Mouse (Mus musculus) heart, embryonic 16.5 days (tissue): ENCODE measurements around the gene Casp6. TPM values are rescaled to one million over a fixed set of nuclear protein-coding genes. Genes with fewer than 3 reads are reported as not detected.

Source experiments
- ATAC-seq: fragments of 200-750 bp; cut with Nextera tagmentation; replicated peaks from 2 replicates; pipeline ENCODE4 v1.8.0; 2017; ENCODE audit warnings: moderate number of reproducible peaks; ENCODE audit not compliant: insufficient read depth, low FRiP score; ENCODE audit errors: extremely low read depth
- H3K27ac ChIP-seq: fragments of 300-500 bp; sonication (generic); 2 replicates; pipeline ENCODE4 v1.5.1; 2014; ENCODE audit warnings: mild to moderate bottlenecking, low read length, control low read depth, moderate library complexity
- H3K27me3 ChIP-seq: fragments of 300-500 bp; sonication (generic); 2 replicates; pipeline ENCODE4 v1.6.1; 2014; ENCODE audit warnings: low read length, mixed read lengths; ENCODE audit not compliant: control insufficient read depth, insufficient read depth
- H3K36me3 ChIP-seq: fragments of 300-500 bp; sonication (generic); 2 replicates; pipeline ENCODE4 v1.6.1; 2014; ENCODE audit not compliant: control insufficient read depth, insufficient read depth
- H3K4me1 ChIP-seq: fragments of 300-500 bp; sonication (generic); 2 replicates; pipeline ENCODE4 v1.6.1; 2014; ENCODE audit warnings: low read length, mixed read lengths; ENCODE audit not compliant: control insufficient read depth, insufficient read depth
- H3K4me2 ChIP-seq: fragments of 300-500 bp; sonication (generic); 2 replicates; pipeline ENCODE4 v1.6.1; 2014; ENCODE audit warnings: low read depth, mild to moderate bottlenecking, control low read depth, low read length
- H3K4me3 ChIP-seq: fragments of 300-500 bp; sonication (generic); 2 replicates; pipeline ENCODE4 v1.5.1; 2014; ENCODE audit warnings: mild to moderate bottlenecking, control low read depth, low read length
- H3K9ac ChIP-seq: fragments of 300-500 bp; sonication (generic); 2 replicates; pipeline ENCODE4 v1.6.1; 2014; ENCODE audit warnings: low read length, control low read depth
- H3K9me3 ChIP-seq: fragments of 300-500 bp; sonication (generic); replicated peaks from 2 replicates; pipeline ENCODE4 v1.6.1; 2016; ENCODE audit warnings: low read length; ENCODE audit not compliant: control insufficient read depth
- WGBS: fragments of 180-500 bp; shearing (Covaris S2); extraction: QIAGEN DNeasy Blood & Tissue Kit; methylation state at CpG from one replicate; pipeline ENCODE4 v1.1.7; 2014; 5-methylcytosine and 5-hydroxymethylcytosine counted together
- polyA plus RNA-seq: library from polyadenylated mRNA; unstranded; fragments of >200 nt; fragmentation: Nextera tagmentation; extraction: Ambion mirVana; gene quantifications from 2 replicates; pipeline ENCODE4 v1.2.1, GENCODE M21; 2015

The Casp6 gene
- polyA plus RNA-seq, 1 experiment from 2014 or later = 66.6 TPM

DNA sequence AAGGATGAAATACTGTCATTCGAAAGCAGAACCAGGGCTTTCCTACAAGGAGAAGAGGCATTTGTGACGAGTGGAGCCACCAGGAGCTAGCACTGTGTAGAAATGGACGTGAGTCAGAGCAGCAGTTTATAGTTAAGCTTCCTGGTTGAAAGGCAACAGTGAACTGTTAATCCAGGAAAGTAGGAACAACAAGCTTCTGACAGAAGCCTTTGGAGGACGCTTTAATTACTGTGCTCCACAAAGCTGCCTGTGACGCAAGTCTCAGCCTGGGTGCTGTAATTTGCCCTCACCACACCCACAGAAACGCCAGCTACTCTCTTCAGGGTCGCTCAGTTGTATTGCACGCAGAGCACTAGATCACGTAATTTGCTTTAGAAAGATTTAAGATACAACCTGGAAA lies 35.3 kb downstream of the Casp6 start:
- Histone ChIP-seq H3K36me3 (no peaks in the 10 kb centered on the region), H3K4me3 (no peak overlapping the region), H3K27ac (no peak overlapping the region), H3K27me3 (no peaks in the 10 kb centered on the region), H3K9me3 (no peaks in the 10 kb centered on the region), H3K4me2 (no peak overlapping the region), H3K9ac (no peak overlapping the region), H3K4me1 (no peaks in the 10 kb centered on the region)
- ATAC-seq = no peak
- WGBS = 60% methylated on average over 9 of the region's 9 CpGs

- Histone ChIP-seq H3K27me3 (no peaks in the 10 kb centered on the region), H3K9ac (no peak overlapping the region), H3K36me3 (no peaks in the 10 kb centered on the region), H3K4me2 (no peak overlapping the region), H3K27ac (no peak overlapping the region), H3K9me3 (no peaks in the 10 kb centered on the region), H3K4me1 (no peaks in the 10 kb centered on the region), H3K4me3 (no peak overlapping the region)
- ATAC-seq = no peak
- 52% methylated on average over 3 of the region's 3 CpGs for WGBS
These were observed 36.6 kb downstream of the Casp6 start for GRCm38 (mm10) chr3:129937848-129938247.

DNA sequence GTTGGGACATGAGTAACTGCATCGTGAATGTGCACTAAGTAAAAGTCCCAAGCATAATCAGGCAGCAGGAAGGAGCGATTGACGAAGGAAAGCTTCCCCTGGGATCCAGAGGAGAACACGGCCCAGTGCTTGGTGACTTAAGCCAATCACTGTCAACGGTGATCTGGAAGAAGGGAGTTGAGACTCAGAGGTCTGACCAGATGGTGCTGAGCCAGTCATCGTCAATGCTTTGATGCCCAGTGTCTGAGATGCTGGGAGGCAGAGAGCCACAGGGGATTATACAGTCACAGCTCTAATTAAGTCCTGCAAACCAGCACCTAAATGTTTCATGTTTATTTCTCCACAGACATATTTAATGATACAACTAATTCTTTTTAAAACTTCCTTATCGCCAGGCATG lies 37.8 kb downstream of the Casp6 start:
- Histone ChIP-seq H3K4me3 (no peak overlapping the region), H3K9me3 (no peaks in the 10 kb centered on the region), H3K4me2 (no peak overlapping the region), H3K36me3 (no peaks in the 10 kb centered on the region), H3K9ac (no peak overlapping the region), H3K27ac (no peak overlapping the region), H3K4me1 (no peaks in the 10 kb centered on the region), H3K27me3 (no peaks in the 10 kb centered on the region)
- 64% methylated on average over 7 of the region's 7 CpGs for WGBS
- no peak for ATAC-seq

DNA sequence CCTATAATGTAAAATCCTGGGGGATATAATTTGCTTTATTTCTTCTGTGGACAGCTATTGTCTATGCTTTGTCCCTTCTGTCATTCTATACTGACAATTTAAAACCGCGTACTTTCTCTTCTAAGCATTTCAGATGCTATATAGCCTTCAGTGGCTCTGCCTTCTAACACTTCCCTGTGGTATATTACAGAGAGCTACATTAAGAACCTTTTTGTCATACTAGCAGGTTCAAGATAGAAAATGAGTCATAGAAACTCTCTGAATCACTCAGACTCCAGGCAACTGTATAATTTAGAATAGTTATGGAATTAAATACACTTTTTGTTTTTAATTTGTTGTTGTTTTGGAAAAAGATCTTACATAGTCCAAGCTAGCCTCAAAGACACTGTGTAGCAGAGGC lies 39.6 kb downstream of the Casp6 start:
- no peaks in the 10 kb centered on the region for H3K27me3 ChIP-seq
- no peak for ATAC-seq
- H3K4me2 ChIP-seq = no peak overlapping the region
- WGBS = 96% methylated on average over 2 of the region's 2 CpGs
- H3K9me3 ChIP-seq = no peaks in the 10 kb centered on the region
- H3K4me1 ChIP-seq = no peaks in the 10 kb centered on the region
- H3K36me3 ChIP-seq = no peaks in the 10 kb centered on the region
- H3K4me3 ChIP-seq = no peak overlapping the region
- H3K27ac ChIP-seq = no peak overlapping the region
- no peak overlapping the region for H3K9ac ChIP-seq

- WGBS = 92% methylated on average over 1 of the region's 1 CpGs
- Histone ChIP-seq H3K9me3 (no peaks in the 10 kb centered on the region), H3K36me3 (no peaks in the 10 kb centered on the region), H3K27me3 (no peaks in the 10 kb centered on the region), H3K9ac (no peak overlapping the region), H3K4me3 (no peak overlapping the region), H3K27ac (no peak overlapping the region), H3K4me2 (no peak overlapping the region), H3K4me1 (no peaks in the 10 kb centered on the region)
- no peak for ATAC-seq
These were observed 40.1 kb downstream of the Casp6 start for GRCm38 (mm10) chr3:129941291-129941690.

- Histone ChIP-seq H3K9me3 (no peaks in the 10 kb centered on the region), H3K27ac (no peak overlapping the region), H3K36me3 (no peaks in the 10 kb centered on the region), H3K4me3 (no peak overlapping the region), H3K4me1 (no peaks in the 10 kb centered on the region), H3K9ac (no peak overlapping the region), H3K4me2 (no peak overlapping the region), H3K27me3 (no peaks in the 10 kb centered on the region)
- ATAC-seq = no peak
- 57% methylated on average over 4 of the region's 4 CpGs for WGBS
These were observed 42.6 kb downstream of the Casp6 start for GRCm38 (mm10) chr3:129943813-129944212.

DNA sequence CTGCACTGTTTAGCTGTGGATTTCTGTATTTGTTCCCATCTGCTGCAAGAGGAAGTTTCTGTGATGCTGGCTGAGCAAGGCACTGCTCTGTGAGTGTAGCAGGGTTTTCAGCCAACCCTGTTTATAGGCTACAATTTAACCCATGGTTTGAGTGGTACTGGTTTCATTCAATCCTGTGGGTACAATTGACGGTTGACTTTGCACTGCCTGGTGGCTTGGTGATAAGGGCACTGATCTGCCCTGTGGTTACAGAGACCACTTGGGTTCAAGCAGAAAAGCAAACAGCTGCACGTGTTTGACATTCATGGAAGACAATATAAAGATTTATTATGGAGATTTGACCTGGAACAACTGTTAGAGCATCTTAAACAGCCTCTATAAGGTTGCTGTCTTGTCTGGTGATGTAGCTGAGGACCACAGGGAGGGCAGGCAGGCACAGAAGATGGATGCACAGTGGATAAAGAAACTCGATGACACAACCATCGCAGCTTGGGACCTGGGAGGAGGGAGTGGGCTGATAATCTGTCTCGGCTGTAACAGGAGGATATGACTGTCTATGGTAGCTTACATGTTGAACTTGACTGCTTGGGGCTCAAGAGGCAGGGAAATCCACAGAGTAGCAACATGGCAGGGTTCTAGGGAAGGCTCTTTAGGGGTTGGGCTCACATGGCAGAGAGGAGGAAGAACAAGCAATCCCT lies 45.1 kb downstream of the Casp6 start:
- Histone ChIP-seq H3K9me3 (no peaks in the 10 kb centered on the region), H3K36me3 (no peaks in the 10 kb centered on the region), H3K4me3 (no peak overlapping the region), H3K4me2 (no peak overlapping the region), H3K27me3 (no peaks in the 10 kb centered on the region), H3K4me1 (no peaks in the 10 kb centered on the region), H3K27ac (no peak overlapping the region), H3K9ac (no peak overlapping the region)
- WGBS = 54% methylated on average over 5 of the region's 5 CpGs
- no peak for ATAC-seq

DNA sequence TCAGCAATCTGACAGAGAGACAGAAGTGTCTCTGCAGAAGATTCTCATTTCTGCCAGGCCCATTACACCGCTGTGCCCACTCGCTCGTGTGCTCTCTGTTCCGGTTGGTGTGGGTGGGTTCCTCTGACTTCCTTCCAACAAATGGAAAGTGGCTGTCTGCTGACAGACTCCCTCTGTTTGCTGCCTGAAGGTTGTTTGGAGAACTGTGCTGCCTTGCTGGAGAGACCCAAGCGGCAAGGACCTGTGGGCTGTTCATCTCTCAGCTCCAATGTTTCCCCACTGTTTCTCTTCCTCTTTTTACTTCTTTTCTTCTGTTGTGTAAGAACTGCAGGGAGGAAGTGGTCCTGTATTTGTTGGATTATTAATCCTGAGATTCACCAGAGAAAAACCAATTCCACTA lies 47.1 kb downstream of the Casp6 start:
- Histone ChIP-seq H3K27ac (no peak overlapping the region), H3K9ac (no peak overlapping the region), H3K36me3 (no peaks in the 10 kb centered on the region), H3K4me1 (no peaks in the 10 kb centered on the region), H3K9me3 (no peaks in the 10 kb centered on the region), H3K4me3 (no peak overlapping the region), H3K27me3 (no peaks in the 10 kb centered on the region), H3K4me2 (no peak overlapping the region)
- WGBS = 76% methylated on average over 5 of the region's 5 CpGs
- ATAC-seq = no peak

DNA sequence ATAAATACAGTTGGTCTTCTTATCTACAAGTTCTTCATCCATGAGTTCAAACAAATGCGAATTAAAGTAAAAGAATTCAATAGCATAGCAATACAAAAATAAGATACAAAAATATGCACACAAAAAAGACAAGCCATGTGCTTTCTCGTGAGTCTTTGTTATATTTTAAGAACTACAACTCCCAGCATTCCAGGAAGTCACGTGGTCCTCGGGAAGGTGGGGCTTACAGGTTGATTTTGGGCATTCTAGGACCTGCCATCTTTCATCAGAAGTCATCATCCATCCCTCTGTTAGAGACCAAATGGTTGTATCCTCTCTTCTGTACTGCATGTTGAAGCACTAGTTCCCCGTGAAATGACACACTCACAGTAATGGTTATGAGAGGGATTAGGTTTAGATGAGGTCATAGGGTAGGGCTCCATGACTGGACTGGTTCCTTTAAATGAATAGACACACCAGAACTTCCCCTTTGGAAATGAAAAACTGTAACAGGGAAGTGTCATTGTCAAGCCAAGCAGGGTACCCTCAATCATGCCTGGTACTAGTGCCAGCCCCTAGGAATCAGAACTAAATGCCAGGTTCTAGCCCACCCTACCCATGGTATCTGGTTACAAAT lies 48.0 kb downstream of the Casp6 start:
- no peak for ATAC-seq
- Histone ChIP-seq H3K4me1 (no peaks in the 10 kb centered on the region), H3K27ac (no peak overlapping the region), H3K27me3 (no peaks in the 10 kb centered on the region), H3K4me2 (no peak overlapping the region), H3K36me3 (no peaks in the 10 kb centered on the region), H3K4me3 (no peak overlapping the region), H3K9ac (no peak overlapping the region), H3K9me3 (no peaks in the 10 kb centered on the region)
- 77% methylated on average over 5 of the region's 5 CpGs for WGBS
